Mouse (Mus musculus) kidney, adult 2 months (tissue): Measurements from ENCODE around the gene Senp7.

Experiments used
- CTCF ChIP-seq: fragments of 200-500 bp; conservative IDR thresholded peaks from 2 replicates; pipeline ENCODE4 v1.5.1; 2011; ENCODE audit warnings: low read depth, mild to moderate bottlenecking, control low read depth, low read length, moderate library complexity, mixed read lengths; ENCODE audit not compliant: insufficient read depth, insufficient read length
- POLR2A ChIP-seq: fragments of 200-500 bp; IDR thresholded peaks from one replicate; pipeline ENCODE4 v1.6.1; 2011; ENCODE audit warnings: low read depth, low read length, control low read depth

DNA sequence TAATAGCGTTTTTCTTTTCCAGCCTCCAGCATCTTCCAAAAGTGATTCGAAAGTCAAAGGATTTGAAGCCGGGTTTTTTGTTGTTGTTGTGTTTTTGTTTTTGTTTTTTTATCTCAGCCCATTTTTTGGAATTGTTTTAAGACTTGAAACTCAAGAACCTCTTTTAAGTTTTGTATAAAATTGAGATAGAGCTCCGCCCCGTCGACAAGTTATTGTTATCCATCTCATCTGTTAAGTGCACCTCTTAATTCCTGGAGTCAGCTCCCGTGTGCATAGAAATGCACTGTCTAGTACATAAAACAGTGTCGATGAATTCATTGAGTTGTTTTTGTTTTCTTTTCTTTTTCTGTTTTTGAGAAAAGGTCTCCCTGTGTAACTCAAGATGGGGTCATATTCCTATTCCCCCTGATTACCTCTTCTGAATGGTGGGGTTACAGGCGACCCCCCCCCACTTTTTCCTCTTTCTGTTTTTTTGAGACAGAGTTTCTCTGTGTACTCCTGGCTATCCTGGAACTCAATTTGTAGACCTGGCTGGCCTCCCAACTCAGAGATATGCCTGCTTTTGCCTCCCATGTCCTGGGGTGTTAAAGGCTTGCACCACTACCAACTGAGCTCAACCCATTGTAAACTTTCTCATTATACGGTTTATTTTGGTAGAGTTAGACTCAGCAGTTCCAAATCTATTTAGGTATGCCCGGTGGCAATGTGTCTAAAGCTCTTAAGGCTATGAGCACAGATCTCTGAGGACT lies 28.2 kb downstream of the Senp7 start:
- TF ChIP-seq POLR2A: no peak
- no peak for TF ChIP-seq CTCF
